Mouse (Mus musculus): ENCODE measurements at regions not wholly inside any gene's neighbourhood (a gene's known extent, or its start where the extent isn't known, plus 50 kb on each side); places are given as distances from the start of the nearest gene placed in this dataset.

DNA sequence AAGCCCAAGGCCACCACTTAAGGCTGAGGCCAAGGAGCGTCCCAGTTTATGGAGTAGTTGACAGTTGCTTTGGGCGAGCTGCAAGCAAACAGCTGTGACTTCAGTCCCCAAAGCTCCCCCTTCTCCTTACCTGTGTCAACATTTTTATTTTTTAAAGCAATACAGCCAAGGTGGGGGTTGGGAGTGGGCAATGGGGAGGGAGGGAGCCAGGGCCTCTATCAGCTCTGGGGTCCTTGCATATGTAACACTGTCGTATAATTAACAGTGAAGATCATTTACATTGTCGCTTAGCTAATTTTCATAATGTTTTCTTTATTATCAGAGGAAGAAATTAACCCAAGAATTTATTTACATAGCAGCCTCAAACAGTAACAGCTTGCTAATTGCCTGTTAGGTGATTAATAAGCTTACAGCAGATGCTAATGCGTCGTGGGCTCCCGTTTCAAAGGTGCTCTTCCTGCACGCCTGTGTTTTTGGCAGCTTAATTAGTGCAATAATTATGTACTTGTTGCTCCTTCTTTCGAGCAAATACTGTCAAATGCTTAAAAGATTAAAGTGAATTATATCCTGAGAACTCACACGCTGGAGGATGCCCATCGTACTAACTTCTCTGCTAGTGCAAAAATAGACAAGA lies 227.4 kb upstream of the Tle3 start:
- DNase-seq: no peak

DNA sequence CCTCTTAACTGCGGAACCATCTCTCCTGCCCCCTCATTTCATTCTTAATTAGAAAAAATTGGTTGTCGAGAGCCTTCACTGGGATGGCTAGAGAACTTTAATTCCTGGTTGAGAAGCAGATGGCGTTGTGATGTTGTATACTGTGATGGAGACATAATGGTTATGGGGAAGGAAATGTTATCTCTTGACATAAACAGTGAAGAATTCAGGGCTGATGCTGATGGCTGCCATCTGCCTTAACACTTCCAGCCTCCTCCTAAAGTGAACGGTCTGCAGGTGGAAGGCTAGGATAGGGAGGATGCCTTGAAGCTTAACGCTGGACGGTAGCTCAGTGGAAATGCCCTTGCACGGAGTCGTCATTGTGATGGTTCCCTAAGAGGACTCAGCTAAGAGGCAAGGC lies 226.4 kb upstream of the Tle3 start:
- no peak for DNase-seq

DNA sequence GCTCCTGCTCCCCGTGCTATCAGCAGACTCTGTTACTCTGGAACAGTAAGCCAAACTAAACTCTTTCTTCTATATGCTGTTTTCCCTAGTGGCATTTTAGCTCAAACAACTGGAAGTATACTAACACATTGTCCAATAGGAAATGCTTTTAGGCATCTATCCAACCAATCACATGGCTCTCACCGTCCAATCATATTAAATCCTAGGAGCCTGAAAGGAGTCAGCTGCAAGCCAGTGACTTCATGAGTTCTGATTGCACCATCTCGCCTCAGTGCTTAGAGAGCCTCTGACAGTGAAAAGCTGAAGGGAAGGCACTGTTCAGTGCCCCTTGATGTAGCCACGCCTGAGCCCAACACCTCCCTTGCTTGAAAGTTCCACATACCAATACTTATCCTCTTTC lies 221.0 kb upstream of the Tle3 start:
- no peak for DNase-seq

GRCm38 (mm10) chr9:61151901-61152337 lies 220.2 kb upstream of the Tle3 start:
- peak; percentile 39 for DNase-seq

GRCm38 (mm10) chr9:61154721-61155120 lies 217.4 kb upstream of the Tle3 start:
- no peak for DNase-seq

DNA sequence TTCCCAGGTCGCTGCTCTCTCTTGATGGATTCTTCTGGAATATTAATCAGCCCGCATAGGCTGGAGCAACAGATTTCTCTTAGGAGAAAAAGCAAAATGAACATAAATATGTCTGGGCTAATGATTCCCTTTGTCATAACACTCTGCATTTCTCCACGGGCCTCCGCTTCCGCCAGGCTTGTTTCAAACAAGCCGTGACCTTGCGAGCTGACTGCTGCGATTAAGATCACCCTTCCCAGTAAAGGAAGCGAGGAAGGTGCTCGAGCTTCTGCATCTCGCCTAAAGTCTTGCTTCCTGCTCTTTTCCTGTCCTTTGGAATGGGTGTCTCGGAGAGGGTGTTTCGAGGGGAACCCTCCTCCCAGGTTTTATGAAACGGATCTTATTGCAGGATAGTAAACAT lies 216.3 kb upstream of the Tle3 start:
- DNase-seq: no peak

DNA sequence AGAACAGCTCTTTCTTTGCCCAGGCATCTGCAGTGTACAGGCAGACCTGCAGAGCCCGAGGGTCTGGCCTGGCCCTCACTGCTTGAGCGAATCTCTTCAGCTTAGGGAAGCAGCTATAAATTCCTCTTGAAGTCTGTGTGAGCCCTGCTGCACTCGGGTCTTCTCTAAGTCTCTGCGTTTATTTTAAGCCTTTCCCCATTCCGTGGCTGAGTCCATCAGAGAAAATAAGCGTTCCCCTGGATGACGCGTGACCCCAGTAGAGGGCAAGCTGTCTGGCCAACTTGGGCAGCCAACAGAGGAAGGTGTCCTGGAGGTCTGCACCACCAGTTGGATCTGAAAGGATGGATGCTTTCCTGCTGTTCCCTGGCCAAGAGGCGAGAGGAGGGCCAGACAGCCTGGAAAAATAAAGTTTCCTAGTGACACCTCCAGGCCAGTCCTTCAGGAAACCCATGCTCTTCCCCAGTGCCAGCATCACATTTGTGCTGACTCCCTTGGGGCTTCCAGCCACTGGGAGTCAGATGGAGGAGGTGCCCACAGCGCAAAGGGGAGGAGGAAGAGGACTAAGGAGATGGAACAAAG lies 213.9 kb upstream of the Tle3 start:
- DNase-seq: no peak

GRCm38 (mm10) chr9:61159159-61159558 lies 213.0 kb upstream of the Tle3 start:
- no peak for DNase-seq

GRCm38 (mm10) chr9:61159616-61160015 lies 212.6 kb upstream of the Tle3 start:
- DNase-seq: peak; percentile 60

- no peak for DNase-seq
Observed at GRCm38 (mm10) chr9:61162884-61163283, 209.3 kb upstream of the Tle3 start.

DNA sequence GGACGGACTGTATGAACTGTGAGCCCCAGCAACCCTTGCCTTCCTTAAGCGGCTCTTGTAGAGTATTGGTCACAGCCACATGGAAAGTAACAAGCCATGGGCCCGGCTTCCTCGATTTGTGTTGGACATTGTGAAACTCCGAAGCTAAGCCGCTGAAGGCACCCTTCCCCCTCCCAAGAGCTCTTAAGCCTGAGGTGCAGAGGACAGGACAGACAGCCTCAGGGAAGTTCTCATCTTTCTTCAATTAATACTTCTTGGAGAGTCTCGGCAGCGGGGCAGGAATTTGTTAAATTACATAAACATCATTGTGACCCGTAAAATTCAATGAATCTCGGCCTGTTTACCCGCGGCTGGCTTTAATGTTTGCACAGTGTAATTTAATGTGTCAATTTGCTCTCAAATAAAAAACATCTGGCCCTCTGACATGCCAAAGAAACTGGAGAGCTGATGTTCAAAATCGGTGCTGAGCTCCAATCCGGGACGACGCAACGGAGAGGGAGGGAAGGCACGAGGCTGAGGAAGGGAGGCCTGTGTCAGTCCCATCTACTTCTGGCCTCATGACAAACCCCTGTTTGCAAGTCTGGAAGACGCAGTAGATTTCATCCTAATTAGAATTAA lies 208.4 kb upstream of the Tle3 start:
- no peak for DNase-seq

DNA sequence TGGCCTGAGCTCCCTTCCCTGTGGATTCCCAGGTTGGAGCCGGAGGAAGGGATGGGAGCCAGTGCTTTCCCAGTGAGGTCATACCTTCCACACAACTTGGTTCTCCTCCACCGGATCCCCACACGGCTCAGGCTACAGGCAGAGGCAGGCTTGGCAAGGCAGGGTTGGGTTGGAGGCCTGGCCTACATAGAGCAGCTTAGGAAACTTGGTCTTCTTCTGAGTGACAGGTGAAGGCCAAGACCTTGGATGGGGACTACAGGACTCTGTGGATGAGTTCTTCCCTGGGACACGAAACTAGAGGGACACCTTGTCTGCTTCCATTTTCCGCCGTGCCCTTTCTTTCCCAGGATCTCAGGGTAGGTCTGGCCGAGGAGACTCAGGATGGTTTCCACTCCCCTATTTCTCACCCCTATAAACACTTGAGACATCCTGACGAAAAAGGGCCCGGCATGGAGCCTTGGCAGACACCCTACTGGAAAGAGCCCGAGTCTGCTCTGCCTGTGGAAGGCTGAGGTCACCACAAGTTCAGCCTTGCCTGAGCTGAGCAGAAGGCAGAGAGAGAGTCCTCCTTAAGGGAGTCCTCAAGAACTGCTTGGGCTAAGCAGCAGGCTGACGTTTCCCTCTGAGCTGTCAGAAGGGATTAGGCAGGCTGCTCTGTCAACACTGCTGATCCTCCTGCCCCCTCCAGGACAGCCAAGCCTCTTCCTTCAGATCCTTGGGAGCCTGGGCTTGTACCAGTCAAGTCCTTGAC lies 207.5 kb upstream of the Tle3 start:
- no peak for DNase-seq

DNA sequence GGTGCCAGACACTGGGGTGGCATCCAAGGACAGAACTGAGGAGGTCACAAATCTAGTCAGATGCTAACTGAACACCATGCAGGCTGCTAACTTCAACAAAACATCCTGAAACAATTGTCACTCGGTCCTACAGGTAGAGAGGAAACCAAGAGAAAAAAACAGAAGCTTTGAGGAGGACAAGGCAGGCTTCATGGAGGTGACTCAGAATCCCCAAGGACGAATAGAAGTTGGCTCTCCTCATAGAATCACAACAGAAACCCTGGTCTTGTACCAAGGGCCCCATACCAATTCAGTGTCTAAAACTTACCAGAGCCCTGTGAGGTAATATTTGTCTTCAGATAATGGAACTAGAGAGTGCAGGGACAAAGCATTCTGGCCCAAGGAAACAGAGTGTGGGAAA lies 206.1 kb upstream of the Tle3 start:
- no peak for DNase-seq

DNA sequence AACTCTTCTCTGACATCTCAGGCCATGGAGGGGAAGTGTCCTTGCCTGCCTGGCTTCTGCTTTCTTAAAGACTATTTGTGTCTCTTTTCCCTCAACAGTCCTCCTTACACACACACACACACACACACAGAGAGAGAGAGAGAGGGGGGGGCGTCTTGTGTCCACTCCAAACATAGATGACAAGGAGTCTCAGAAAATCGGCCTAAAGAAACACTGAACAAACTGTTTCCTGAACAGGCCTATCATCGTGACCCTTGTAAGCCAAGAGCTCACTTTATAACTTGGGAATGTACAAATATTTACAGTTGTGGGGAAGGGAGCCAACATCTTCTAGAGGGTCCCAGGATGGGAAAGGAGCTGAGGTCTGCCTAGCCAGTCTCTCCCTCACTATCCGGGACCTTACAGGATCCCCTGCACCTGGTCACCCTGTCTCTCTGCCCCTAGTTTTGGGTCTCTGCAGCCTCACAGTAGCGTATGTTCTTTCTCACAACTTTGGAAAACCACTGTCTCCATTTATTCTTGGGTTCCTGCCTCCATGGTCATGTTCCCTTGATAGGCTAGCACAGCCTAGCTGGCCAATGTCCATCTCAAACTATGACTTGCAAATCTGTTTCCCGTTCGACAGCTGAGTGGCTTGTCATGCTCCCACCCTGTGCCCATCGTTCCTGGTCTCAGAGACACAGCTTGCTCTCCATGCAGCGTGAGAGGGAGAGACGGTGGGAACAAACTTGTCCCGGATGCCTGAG lies 204.9 kb upstream of the Tle3 start:
- DNase-seq: no peak

DNA sequence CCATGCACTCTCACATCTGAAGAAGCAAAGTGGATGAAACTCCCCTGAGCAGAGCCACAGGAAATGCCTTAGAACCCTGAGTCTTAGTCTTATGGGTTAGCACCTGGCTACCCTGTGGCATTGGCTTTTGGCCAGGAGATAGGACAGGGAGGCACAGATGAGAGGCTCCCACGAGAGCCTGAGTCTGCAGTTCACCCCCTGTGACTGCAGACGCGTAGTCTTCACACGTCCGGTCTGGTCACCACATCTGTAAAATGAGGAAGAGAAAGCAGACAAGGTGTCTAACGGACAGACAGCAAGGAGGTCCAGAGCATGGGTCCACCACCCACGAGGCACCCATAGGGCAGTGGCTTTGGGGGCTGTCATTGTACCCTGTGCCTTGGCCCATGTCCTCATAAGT lies 203.2 kb upstream of the Tle3 start:
- DNase-seq: no peak

DNA sequence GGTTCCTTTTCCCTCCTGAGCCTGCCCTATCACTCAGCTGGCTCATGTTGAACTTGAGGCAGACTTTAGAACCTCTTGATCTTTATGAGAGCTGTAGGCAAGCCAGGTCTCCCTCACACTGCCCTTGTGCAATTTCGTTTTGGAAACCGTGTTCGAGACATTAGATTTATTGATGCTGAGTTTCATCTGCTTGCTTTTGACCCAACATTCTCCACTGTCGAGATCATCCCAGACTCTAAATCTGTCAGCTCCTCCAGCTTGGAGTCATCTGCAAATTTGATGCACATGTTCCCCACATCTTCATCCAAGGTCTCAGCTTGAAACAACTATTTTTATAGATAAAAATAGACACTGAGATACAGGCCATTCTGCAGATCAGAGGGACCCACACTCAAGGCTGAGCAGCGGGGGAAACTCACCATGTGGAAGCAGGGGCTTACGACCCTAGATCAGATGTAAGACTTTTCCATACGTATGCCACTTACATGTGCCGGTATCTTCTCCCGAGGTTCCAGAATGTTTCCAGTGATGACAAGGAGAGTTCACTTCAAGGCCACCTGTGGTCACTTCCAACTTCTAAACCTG lies 202.6 kb upstream of the Tle3 start:
- no peak for DNase-seq

DNA sequence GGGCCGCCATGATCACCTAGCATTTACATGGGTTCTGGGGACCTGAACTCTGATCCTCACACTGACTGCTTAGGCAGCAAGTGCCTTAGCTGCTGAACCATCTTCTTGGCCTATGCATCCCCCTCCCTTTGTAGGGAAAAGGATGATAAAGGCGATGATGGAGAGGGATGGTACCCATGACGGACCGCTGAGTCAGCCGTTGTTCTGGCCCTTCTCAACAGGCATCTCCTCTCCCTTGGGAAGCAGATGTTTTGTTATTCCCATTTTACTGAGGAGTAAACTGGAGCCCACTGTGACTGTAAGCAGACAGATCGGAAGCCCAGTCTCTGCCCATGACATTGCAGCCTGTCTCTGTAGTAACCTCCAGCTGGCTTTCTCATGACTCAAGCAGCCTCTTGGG lies 201.2 kb upstream of the Tle3 start:
- no peak for DNase-seq

GRCm38 (mm10) chr9:61172421-61172820 lies 199.7 kb upstream of the Tle3 start:
- DNase-seq: no peak

- no peak for DNase-seq
Observed at GRCm38 (mm10) chr9:61173548-61173947, 198.6 kb upstream of the Tle3 start.

DNA sequence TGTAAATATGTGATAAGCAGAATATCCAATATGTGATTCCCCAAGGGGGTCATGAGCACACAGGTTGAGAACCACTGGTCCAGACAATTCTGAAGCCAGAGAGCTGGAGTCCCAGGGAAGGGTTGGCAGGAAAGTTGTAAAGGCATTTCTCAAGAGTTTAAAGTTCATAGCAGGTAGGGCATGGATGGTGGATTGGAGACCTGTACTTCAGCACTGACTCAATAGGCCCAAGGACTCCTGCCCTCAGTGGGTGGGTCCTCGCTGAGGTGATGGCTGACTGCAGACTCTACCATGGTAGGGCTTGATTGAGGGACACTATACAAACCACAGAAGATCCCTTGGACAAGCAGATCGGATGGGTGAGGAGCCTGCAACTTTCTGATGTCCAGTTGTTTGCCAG lies 196.8 kb upstream of the Tle3 start:
- DNase-seq: no peak

GRCm38 (mm10) chr9:61176856-61177255 lies 195.3 kb upstream of the Tle3 start:
- DNase-seq: no peak

- no peak for DNase-seq
Observed at GRCm38 (mm10) chr9:61186541-61187420, 185.4 kb upstream of the Tle3 start.
